Mouse (Mus musculus) liver, embryonic 16.5 days (tissue): ENCODE data around the gene Myh9. TPM values are rescaled to one million over a fixed set of nuclear protein-coding genes. Genes with fewer than 3 reads are reported as not detected.

ENCODE experiments used
- ATAC-seq: fragments of 200-750 bp; cut with Nextera tagmentation; 2 replicates; pipeline ENCODE4 v1.8.0; 2017; ENCODE audit warnings: low read depth, mild to moderate bottlenecking, moderate number of reproducible peaks, moderate library complexity
- H3K27ac ChIP-seq: fragments of 300-500 bp; sonication (generic); 2 replicates; pipeline ENCODE4 v1.5.1; 2014; ENCODE audit warnings: mild to moderate bottlenecking, low read length
- H3K27me3 ChIP-seq: fragments of 300-500 bp; sonication (generic); 2 replicates; pipeline ENCODE4 v1.6.1; 2014; ENCODE audit warnings: low read depth, low read length, mixed read lengths; ENCODE audit not compliant: control insufficient read depth, insufficient read depth
- H3K36me3 ChIP-seq: fragments of 300-500 bp; sonication (generic); 2 replicates; pipeline ENCODE4 v1.6.1; 2014; ENCODE audit warnings: mild to moderate bottlenecking; ENCODE audit not compliant: control insufficient read depth, insufficient read depth
- H3K4me1 ChIP-seq: fragments of 300-500 bp; sonication (generic); 2 replicates; pipeline ENCODE4 v1.6.1; 2014; ENCODE audit warnings: low read depth, low read length, mixed read lengths; ENCODE audit not compliant: control insufficient read depth
- H3K4me2 ChIP-seq: fragments of 300-500 bp; sonication (generic); 2 replicates; pipeline ENCODE4 v1.6.1; 2014; ENCODE audit warnings: low read depth, low read length, mixed read lengths
- H3K4me3 ChIP-seq: fragments of 300-500 bp; sonication (generic); 2 replicates; pipeline ENCODE4 v1.5.1; 2014; ENCODE audit warnings: low read depth, mild to moderate bottlenecking, low read length
- H3K9ac ChIP-seq: fragments of 300-500 bp; sonication (generic); 2 replicates; pipeline ENCODE4 v1.6.1; 2014; ENCODE audit warnings: low read depth, low read length
- H3K9me3 ChIP-seq: fragments of 300-500 bp; sonication (generic); replicated peaks from 2 replicates; pipeline ENCODE4 v1.6.1; 2016; ENCODE audit warnings: low read length; ENCODE audit not compliant: control insufficient read depth
- WGBS: fragments of 180-500 bp; shearing (Covaris S2); extraction: QIAGEN DNeasy Blood & Tissue Kit; methylation state at CpG from one replicate; pipeline ENCODE4 v1.1.7; 2014; ENCODE audit not compliant: insufficient replicate concordance; 5-methylcytosine and 5-hydroxymethylcytosine counted together
- polyA plus RNA-seq: library from polyadenylated mRNA; unstranded; fragments of >200 nt; fragmentation: Nextera tagmentation; extraction: Ambion mirVana; gene quantifications from 2 replicates; pipeline ENCODE4 v1.2.1, GENCODE M21; 2015

The Myh9 gene
- polyA plus RNA-seq, 1 experiment from 2014 or later, result 21.9 TPM

- Histone ChIP-seq H3K36me3 (peaks cover 6% of the 10 kb centered on the region), H3K4me1 (peaks cover 72% of the 10 kb centered on the region), H3K9me3 (no peaks in the 10 kb centered on the region), H3K27ac (no peak overlapping the region), H3K9ac (no peak overlapping the region), H3K4me2 (no peak overlapping the region), H3K4me3 (no peak overlapping the region), H3K27me3 (no peaks in the 10 kb centered on the region)
- WGBS, result 74% methylated on average over 6 of the region's 6 CpGs
- no peak for ATAC-seq
Measured at GRCm38 (mm10) chr15:77828910-77829309, 13.1 kb downstream of the Myh9 start.

GRCm38 (mm10) chr15:77828242-77828641 is 13.7 kb downstream of the Myh9 start:
- H3K27me3 ChIP-seq, result no peaks in the 10 kb centered on the region
- no peak overlapping the region for H3K9ac ChIP-seq
- H3K36me3 ChIP-seq, result peaks cover 6% of the 10 kb centered on the region
- WGBS, result 88% methylated on average over 12 of the region's 12 CpGs
- H3K4me3 ChIP-seq, result no peak overlapping the region
- no peak for ATAC-seq
- H3K9me3 ChIP-seq, result no peaks in the 10 kb centered on the region
- 0 out of 2 replicates have a peak overlapping the region, but pooled peaks have one; percentile 3 for H3K27ac ChIP-seq
- H3K4me1 ChIP-seq, result peaks cover 72% of the 10 kb centered on the region
- H3K4me2 ChIP-seq, result no peak overlapping the region

GRCm38 (mm10) chr15:77827794-77828193 is 14.2 kb downstream of the Myh9 start:
- H3K4me2 ChIP-seq, result no peak overlapping the region
- peaks cover 6% of the 10 kb centered on the region for H3K36me3 ChIP-seq
- WGBS, result 46% methylated on average over 6 of the region's 6 CpGs

GRCm38 (mm10) chr15:77827379-77827778 is 14.6 kb downstream of the Myh9 start:
- Histone ChIP-seq H3K9me3 (no peaks in the 10 kb centered on the region), H3K36me3 (peaks cover 6% of the 10 kb centered on the region), H3K27ac (no peak overlapping the region), H3K4me3 (no peak overlapping the region), H3K27me3 (no peaks in the 10 kb centered on the region), H3K4me1 (peaks cover 73% of the 10 kb centered on the region), H3K9ac (no peak overlapping the region), H3K4me2 (no peak overlapping the region)
- no peak for ATAC-seq
- WGBS, result 69% methylated on average over 7 of the region's 7 CpGs

More at GRCm38 (mm10) chr15:77827794-77828193, 14.2 kb downstream of the Myh9 start:
- no peak overlapping the region for H3K9ac ChIP-seq
- H3K27ac ChIP-seq, result 0 out of 2 replicates have a peak overlapping the region, but pooled peaks have one; percentile 3
- H3K4me3 ChIP-seq, result no peak overlapping the region
- no peak for ATAC-seq
- no peaks in the 10 kb centered on the region for H3K9me3 ChIP-seq
- no peaks in the 10 kb centered on the region for H3K27me3 ChIP-seq
- H3K4me1 ChIP-seq, result peaks cover 73% of the 10 kb centered on the region

- WGBS, result 77% methylated on average over 1 of the region's 1 CpGs
- H3K4me2 ChIP-seq, result no peak overlapping the region
- no peak overlapping the region for H3K27ac ChIP-seq
- H3K36me3 ChIP-seq, result peaks cover 2% of the 10 kb centered on the region; the same call in 1 of the 2 replicates
- no peak overlapping the region for H3K9ac ChIP-seq
- H3K4me1 ChIP-seq, result peaks cover 77% of the 10 kb centered on the region
- ATAC-seq, result no peak
- H3K9me3 ChIP-seq, result no peaks in the 10 kb centered on the region
- no peaks in the 10 kb centered on the region for H3K27me3 ChIP-seq
- H3K4me3 ChIP-seq, result no peak overlapping the region
Measured at GRCm38 (mm10) chr15:77825382-77825781, 16.6 kb downstream of the Myh9 start.

- Histone ChIP-seq H3K9ac (no peak overlapping the region), H3K4me3 (no peak overlapping the region), H3K4me2 (no peak overlapping the region), H3K27ac (no peak overlapping the region), H3K27me3 (no peaks in the 10 kb centered on the region), H3K9me3 (no peaks in the 10 kb centered on the region), H3K36me3 (peaks cover 2% of the 10 kb centered on the region; the same call in 1 of the 2 replicates), H3K4me1 (peaks cover 80% of the 10 kb centered on the region)
- WGBS, result 79% methylated on average over 1 of the region's 1 CpGs
- ATAC-seq, result no peak
Measured at GRCm38 (mm10) chr15:77824321-77824720, 17.7 kb downstream of the Myh9 start.

GRCm38 (mm10) chr15:77823634-77824033 is 18.3 kb downstream of the Myh9 start:
- Histone ChIP-seq H3K36me3 (peaks cover 2% of the 10 kb centered on the region; the same call in 1 of the 2 replicates), H3K9me3 (no peaks in the 10 kb centered on the region), H3K4me1 (peaks cover 81% of the 10 kb centered on the region), H3K27me3 (no peaks in the 10 kb centered on the region), H3K9ac (no peak overlapping the region), H3K4me2 (no peak overlapping the region), H3K27ac (peak overlapping the region; percentile 43), H3K4me3 (no peak overlapping the region)
- WGBS, result 61% methylated on average over 3 of the region's 3 CpGs
- no peak for ATAC-seq

- H3K4me2 ChIP-seq, result 0 out of 2 replicates have a peak overlapping the region, but pooled peaks have one; percentile 7
- no peak overlapping the region for H3K4me3 ChIP-seq
- H3K27me3 ChIP-seq, result no peaks in the 10 kb centered on the region
- no peak for ATAC-seq
- no peaks in the 10 kb centered on the region; the same call in 1 of the 2 replicates for H3K36me3 ChIP-seq
- WGBS, result 24% methylated on average over 6 of the region's 6 CpGs
- no peaks in the 10 kb centered on the region for H3K9me3 ChIP-seq
- H3K4me1 ChIP-seq, result peaks cover 80% of the 10 kb centered on the region
- peak overlapping the region; percentile 26; the same call in 1 of the 2 replicates for H3K9ac ChIP-seq
- H3K27ac ChIP-seq, result peak overlapping the region; percentile 43
Measured at GRCm38 (mm10) chr15:77823196-77823595, 18.8 kb downstream of the Myh9 start.

GRCm38 (mm10) chr15:77822671-77823070 is 19.3 kb downstream of the Myh9 start:
- peak overlapping the region; percentile 80 for H3K27ac ChIP-seq

More at GRCm38 (mm10) chr15:77822671-77823070, 19.3 kb downstream of the Myh9 start:
- WGBS, result 28% methylated on average over 2 of the region's 2 CpGs
- no peak for ATAC-seq
- H3K36me3 ChIP-seq, result no peaks in the 10 kb centered on the region
- H3K4me2 ChIP-seq, result 0 out of 2 replicates have a peak overlapping the region, but pooled peaks have one; percentile 19
- peak overlapping the region; percentile 48; the same call in 1 of the 2 replicates for H3K9ac ChIP-seq
- no peaks in the 10 kb centered on the region for H3K27me3 ChIP-seq
- H3K4me3 ChIP-seq, result no peak overlapping the region
- no peaks in the 10 kb centered on the region for H3K9me3 ChIP-seq
- peaks cover 79% of the 10 kb centered on the region for H3K4me1 ChIP-seq
